Mouse (Mus musculus) v-Abl transformed pro-B cells (cell line): ENCODE results near the gene Abtb2.

ENCODE experiments used
- in situ Hi-C, 2 experiments: fragments of 400-800 bp; cut with MboI; formaldehyde crosslinking; loops; one replicate each; pipeline ENCODE4 v1.15.1; 2025; ENCODE audit not compliant: unreplicated experiment in 2 of 2

Abtb2 gene

GRCm38 (mm10) chr2:103713831-103714230, 147.7 kb downstream of the Abtb2 start:
- in situ Hi-C loops = loop anchor here in 1 of 2 experiments (10.0 to 25.0 kb wide), 2 partner anchors 131 to 273 kb away; no protein-coding TSS in a partner anchor

- in situ Hi-C loops = loop anchor here in 1 of 2 experiments (10.0 to 25.0 kb wide), 2 partner anchors 130 to 273 kb away; no protein-coding TSS in a partner anchor
Measured at GRCm38 (mm10) chr2:103714412-103714811, 148.3 kb downstream of the Abtb2 start.

GRCm38 (mm10) chr2:103718594-103719291, 152.6 kb downstream of the Abtb2 start:
- in situ Hi-C loops = loop anchor here (5.0 to 25.0 kb wide), 3 partner anchors 126 to 269 kb away; partner anchors contain the start of gene Abtb2 (in 1 of the 2)

- in situ Hi-C loops = loop anchor here (5.0 to 25.0 kb wide), 3 partner anchors 126 to 268 kb away; partner anchors contain the start of gene Abtb2 (in 1 of the 2)
Measured at GRCm38 (mm10) chr2:103719292-103719646, 153.2 kb downstream of the Abtb2 start.

- in situ Hi-C loops = loop anchor here (5.0 to 25.0 kb wide), 4 partner anchors 140 to 270 kb away; no protein-coding TSS in a partner anchor
Measured at GRCm38 (mm10) chr2:103724521-103724920, 158.4 kb downstream of the Abtb2 start.

GRCm38 (mm10) chr2:103728027-103728540, 162.0 kb downstream of the Abtb2 start:
- in situ Hi-C loops = loop anchor here (10.0 to 25.0 kb wide), 3 partner anchors 137 to 273 kb away; no protein-coding TSS in a partner anchor

GRCm38 (mm10) chr2:103730999-103731398, 164.9 kb downstream of the Abtb2 start:
- in situ Hi-C loops = loop anchor here in 1 of 2 experiments (25.0 kb wide), 1 partner anchor 269 kb away; no protein-coding TSS in a partner anchor

- in situ Hi-C loops = loop anchor here in 1 of 2 experiments (25.0 kb wide), 1 partner anchor 269 kb away; no protein-coding TSS in a partner anchor
Measured at GRCm38 (mm10) chr2:103731423-103731822, 165.3 kb downstream of the Abtb2 start.

GRCm38 (mm10) chr2:103742821-103743220, 176.7 kb downstream of the Abtb2 start:
- in situ Hi-C loops = loop anchor here (5.0 to 25.0 kb wide), 4 partner anchors 102 to 281 kb away; partner anchors contain the start of gene Abtb2 (in 1 of the 2)

GRCm38 (mm10) chr2:103743536-103743935, 177.4 kb downstream of the Abtb2 start:
- in situ Hi-C loops = loop anchor here (5.0 to 25.0 kb wide), 4 partner anchors 101 to 281 kb away; partner anchors contain the start of gene Abtb2 (in 1 of the 2)

- in situ Hi-C loops = loop anchor here (5.0 to 25.0 kb wide), 4 partner anchors 101 to 282 kb away; partner anchors contain the start of gene Abtb2 (in 1 of the 2)
Measured at GRCm38 (mm10) chr2:103743988-103744387, 177.9 kb downstream of the Abtb2 start.

- in situ Hi-C loops = loop anchor here (10.0 to 25.0 kb wide), 3 partner anchors 99 to 283 kb away; no protein-coding TSS in a partner anchor
Measured at GRCm38 (mm10) chr2:103745481-103745880, 179.4 kb downstream of the Abtb2 start.

- in situ Hi-C loops = loop anchor here (10.0 to 25.0 kb wide), 3 partner anchors 99 to 284 kb away; no protein-coding TSS in a partner anchor
Measured at GRCm38 (mm10) chr2:103746096-103746495, 180.0 kb downstream of the Abtb2 start.

GRCm38 (mm10) chr2:103746761-103747160, 180.7 kb downstream of the Abtb2 start:
- in situ Hi-C loops = loop anchor here (10.0 to 25.0 kb wide), 3 partner anchors 98 to 284 kb away; no protein-coding TSS in a partner anchor

GRCm38 (mm10) chr2:103747891-103748290, 181.8 kb downstream of the Abtb2 start:
- in situ Hi-C loops = loop anchor here (10.0 to 25.0 kb wide), 3 partner anchors 97 to 286 kb away; no protein-coding TSS in a partner anchor

GRCm38 (mm10) chr2:103749091-103749490, 183.0 kb downstream of the Abtb2 start:
- in situ Hi-C loops = loop anchor here (10.0 to 25.0 kb wide), 3 partner anchors 96 to 287 kb away; no protein-coding TSS in a partner anchor

- in situ Hi-C loops = loop anchor here in 1 of 2 experiments (25.0 kb wide), 1 partner anchor 686 kb away; no protein-coding TSS in a partner anchor
Measured at GRCm38 (mm10) chr2:103751771-103752170, 185.7 kb downstream of the Abtb2 start.

- in situ Hi-C loops = loop anchor here in 1 of 2 experiments (25.0 kb wide), 1 partner anchor 683 kb away; no protein-coding TSS in a partner anchor
Measured at GRCm38 (mm10) chr2:103754614-103755013, 188.5 kb downstream of the Abtb2 start.

GRCm38 (mm10) chr2:103755458-103756085, 189.5 kb downstream of the Abtb2 start:
- in situ Hi-C loops = loop anchor here in 1 of 2 experiments (25.0 kb wide), 1 partner anchor 682 kb away; no protein-coding TSS in a partner anchor

- in situ Hi-C loops = loop anchor here in 1 of 2 experiments (5.0 to 25.0 kb wide), 3 partner anchors 37 to 677 kb away; partner anchors contain the start of gene Caprin1
Measured at GRCm38 (mm10) chr2:103760421-103760820, 194.3 kb downstream of the Abtb2 start.
